Mouse (Mus musculus): Measurements from ENCODE around the gene Nmnat1.

DNA sequence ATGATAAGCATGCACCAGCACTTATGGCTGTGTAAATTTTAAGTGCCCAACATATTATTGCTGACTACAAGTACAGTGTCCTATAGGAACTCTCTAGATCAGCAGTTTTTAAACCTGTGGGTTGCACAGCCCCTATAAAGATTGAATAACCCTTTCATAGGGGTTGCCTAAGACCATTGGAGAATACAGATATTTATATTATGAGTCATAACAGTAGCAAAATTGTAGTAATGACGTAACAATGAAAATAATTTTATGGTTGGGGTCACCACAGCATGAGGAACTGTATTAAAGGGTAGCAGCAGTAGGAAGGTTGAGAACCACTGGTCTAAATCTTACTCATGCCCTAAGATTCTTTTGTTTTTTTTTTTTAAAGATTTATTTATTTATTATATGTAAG, 25.6 kb downstream of the Nmnat1 start:
- TF ChIP-seq CTCF (IDR thresholded peaks at IDR 0.05; ENCODE audit: insufficient read depth, low read length) (no peak), POLR2A (IDR thresholded peaks at IDR 0.05; ENCODE audit: borderline replicate concordance, extremely low read depth, low read depth, low read length) (no peak)
